Mouse (Mus musculus): Measurements from ENCODE around the gene Cuedc1. TPM values are rescaled to one million over a fixed set of nuclear protein-coding genes. Genes with fewer than 3 reads are reported as not detected.

Gene Cuedc1
- 10.7 and 11.4 TPM in 2 replicates for polyA plus RNA-seq (2015; fragmentation: Nextera tagmentation; extraction: Ambion mirVana)

DNA sequence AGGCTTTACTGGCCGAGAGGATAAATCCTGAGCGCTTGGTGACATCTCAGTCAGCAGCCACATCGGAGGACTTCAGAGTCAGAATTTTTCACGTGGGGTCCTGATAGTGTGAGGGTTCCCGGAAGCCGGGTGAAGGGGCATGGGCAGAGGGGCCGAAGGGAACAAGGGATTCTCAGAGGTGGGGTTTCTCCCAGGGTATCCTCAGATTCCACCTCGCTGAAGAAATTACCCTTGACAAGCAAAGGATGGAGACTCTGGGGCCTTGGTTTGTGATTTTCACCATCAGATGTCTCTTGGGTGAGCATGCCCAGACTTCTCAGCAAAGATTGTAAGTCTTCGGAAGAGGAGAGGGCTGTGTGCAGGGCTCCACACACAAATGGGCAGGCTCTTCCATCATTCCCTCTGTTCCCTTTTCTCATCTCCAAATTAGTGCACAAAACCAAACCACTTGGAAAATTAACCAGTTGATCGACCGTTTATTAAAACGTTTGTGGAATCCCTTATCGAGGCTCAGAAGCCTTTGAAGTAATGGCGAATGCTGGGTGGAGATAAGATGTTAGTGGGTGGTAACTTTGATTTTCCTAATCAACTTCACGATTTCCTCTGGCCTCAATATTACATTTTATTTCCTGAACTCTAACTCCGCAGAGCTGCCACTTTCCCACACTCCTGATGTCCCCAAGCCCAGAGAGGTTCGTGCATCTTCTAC is at the start of gene Cuedc1:
Gene Cuedc1 (plus strand): TSS at position 38 of the 709 bp plus-strand sequence.
- no peak for DNase-seq (ENCODE audit: low spot score)

DNA sequence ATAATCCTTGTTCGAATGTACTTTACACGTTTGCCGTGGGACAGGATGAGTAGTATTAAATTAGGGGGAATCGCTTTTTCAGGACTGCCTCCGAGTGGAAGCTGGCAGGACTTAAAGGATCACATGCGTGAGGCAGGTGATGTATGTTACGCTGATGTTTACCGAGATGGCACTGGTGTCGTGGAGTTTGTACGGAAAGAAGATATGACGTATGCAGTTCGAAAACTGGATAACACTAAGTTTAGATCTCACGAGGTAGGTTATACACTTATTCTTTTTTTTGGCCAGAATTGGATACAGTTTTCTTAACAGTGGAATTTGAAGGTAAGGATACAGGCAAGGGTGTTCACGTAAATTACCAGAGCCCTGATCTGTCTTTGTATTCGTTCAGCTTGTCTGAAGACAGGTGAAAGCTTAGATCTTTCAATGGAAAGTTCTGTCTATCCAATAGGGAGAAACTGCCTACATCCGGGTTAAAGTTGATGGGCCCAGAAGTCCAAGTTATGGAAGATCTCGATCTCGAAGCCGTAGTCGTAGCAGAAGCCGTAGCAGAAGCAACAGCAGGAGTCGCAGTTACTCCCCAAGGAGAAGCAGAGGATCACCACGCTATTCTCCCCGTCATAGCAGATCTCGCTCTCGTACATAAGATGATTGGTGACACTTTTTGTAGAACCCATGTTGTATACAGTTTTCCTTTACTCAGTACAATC is 48.7 kb upstream of the Cuedc1 start:
- DNase-seq (ENCODE audit: low spot score), result peak; percentile 43

DNA sequence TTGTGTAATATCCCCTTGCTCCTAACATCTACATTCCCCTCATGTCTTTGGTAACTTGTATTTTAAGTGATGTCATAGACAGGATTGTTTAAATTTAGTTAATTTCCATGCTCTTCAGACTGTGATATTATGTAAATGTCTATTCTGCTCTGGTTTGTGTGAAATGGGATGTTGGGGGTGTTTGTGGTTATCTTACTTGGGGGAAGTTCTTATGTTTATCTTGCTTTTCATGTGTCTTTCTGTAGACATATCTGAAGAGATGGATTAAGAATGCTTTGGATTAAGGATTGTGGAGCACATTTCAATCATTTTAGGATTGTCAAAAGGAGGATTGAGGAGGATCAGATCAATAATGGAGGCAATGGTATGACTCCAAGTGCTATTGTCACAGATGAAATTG is 48.1 kb upstream of the Cuedc1 start:
- DNase-seq (ENCODE audit: low spot score), result no peak

DNA sequence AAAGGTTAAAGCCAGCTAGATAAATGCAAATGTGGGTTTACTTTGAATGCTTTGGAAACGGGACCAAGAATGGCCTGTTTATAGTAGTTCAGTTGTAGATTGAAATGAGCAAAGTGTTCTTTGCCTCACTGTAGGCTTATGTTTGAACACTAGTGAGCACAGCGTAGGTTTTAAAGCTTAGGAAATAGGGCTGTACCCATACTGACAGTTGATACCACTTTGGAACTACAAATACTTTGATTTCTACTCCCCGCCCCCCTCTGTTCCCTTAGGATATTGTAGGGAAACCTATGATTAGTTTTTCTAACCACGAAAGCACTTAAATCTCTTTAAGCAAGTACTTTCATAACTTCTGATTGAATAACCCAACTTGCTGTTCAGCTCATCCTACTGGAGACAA is 45.2 kb upstream of the Cuedc1 start:
- no peak for DNase-seq (ENCODE audit: low spot score)

DNA sequence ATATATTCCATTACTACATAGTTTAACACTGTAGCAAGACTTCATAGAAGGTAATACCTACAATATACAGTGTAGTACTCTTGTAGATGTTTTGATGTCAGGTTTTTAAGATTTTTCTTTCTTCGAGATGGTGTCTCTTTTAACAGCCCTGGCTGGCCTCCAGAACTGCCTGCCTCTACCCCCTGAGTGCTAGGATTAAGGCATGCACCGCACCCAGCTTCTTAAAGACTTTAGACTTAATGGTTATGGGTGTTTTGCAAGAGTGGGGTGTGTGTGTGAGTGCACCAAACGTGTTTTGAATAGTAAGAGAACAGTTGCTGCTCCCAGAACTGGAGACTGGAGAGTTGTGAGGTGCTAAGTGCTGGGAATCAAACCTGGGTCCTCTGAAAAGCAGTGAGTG is 44.0 kb upstream of the Cuedc1 start:
- no peak for DNase-seq (ENCODE audit: low spot score)

DNA sequence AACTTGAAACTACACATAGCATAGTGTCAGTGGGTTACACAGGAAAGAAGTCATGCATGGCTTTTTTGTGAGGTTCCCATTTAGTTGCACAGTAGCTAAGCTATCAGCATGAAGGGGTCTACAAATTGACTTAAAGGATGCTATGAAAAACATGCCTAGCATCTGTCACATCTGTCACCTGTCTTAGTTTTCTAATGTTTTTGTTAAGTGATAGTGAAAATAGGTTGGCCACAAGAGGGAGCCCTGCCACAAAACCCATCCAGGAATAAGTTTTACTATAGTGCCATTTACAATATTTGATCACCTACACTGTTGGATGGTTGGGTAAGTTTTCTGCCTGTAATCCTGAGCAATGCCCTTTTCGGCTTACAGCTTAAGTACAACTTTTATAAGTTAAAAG is 43.3 kb upstream of the Cuedc1 start:
- DNase-seq (ENCODE audit: low spot score), result peak; percentile 79

DNA sequence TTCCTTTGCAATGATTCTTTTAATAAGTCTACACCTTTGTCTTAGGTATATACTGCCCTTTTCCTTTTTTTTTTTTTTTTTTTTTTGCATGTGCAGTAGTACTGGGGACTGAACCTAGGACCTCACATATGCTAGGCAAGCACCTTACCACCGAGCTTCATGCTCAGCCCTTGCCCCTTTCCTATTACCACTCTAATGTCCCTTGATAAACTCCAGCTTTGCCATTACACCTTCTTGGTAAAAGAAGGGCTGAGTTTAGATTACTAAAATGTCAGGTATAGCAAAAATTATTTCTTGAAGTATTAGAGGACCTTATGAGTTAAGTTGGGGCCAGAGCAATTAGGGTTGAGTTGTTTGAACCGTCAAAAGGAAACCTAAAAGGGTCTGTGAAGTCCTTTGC is 42.1 kb upstream of the Cuedc1 start:
- DNase-seq (ENCODE audit: low spot score), result no peak

DNA sequence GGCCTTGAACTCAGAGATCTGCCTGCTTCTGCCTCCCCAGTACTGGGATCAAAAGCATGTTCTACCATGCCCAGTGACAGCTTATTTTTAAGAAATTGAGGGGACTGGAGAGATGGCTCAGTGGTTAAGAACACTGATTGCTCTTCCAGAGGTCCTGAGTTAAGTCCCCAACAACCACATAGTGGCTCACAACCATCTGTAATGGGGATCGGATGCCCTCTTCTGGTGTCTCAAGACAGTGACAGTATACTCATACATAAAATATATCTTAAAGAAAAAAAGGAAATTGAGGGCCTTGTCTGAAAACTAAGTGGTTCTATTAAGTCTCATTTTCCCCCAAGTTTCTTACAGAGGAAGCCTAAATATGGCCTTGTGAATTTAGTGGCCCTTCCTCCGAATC is 40.1 kb upstream of the Cuedc1 start:
- DNase-seq (ENCODE audit: low spot score), result no peak

DNA sequence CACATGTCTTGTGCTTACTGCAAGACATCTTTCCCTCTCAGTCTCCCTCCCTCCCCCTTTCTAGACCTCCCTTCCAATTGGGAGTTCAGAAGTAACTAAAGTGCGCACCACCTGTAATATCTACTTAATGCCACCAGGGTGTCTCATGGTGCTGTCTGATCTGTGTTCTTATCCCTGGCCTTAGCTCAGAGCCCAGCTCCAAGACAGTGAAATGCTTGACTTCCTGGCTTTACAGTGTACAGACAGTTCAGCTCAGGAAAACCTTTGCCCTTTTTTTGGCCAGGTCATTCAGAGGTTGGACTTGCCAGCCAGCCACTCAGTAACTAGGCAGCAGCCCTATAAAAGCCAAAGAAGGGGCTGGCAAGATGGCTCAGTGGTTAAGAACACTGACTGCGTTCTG is 38.7 kb upstream of the Cuedc1 start:
- peak; percentile 67 for DNase-seq (ENCODE audit: low spot score)

DNA sequence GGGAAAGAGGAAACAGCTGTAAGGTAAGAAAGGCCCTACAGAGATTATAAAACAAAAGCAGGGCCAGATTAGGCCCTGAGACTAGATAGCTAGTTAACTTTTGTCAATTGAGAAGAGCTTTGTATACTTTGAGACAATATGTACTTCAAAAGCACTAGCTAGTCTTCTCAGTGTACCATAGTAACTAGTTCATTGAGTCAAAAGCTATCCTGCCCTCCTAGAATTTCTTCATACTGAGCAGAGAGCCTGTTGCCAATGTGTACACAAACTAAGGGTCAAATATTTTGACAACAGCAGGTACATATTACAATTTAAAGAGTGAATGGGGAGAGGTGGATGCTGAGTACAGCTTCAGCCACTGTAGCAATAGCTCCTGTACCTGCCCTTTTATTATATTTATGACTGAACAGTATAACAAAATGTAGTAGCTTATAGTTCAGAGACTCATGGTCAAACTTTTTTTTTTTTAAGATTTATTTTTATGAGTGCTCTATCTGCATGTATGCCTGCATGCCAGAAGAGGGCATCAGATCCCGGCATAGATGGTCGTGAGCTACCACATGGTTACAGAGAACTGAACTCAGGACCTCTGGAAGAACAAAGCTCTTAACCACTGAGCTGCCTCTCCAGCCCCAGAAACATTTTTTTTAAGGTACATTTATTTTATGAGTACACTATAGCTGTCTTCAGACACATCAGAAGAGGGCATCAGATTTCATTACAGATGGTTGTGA is 35.8 kb upstream of the Cuedc1 start:
- DNase-seq (ENCODE audit: low spot score), result peak; percentile 30

DNA sequence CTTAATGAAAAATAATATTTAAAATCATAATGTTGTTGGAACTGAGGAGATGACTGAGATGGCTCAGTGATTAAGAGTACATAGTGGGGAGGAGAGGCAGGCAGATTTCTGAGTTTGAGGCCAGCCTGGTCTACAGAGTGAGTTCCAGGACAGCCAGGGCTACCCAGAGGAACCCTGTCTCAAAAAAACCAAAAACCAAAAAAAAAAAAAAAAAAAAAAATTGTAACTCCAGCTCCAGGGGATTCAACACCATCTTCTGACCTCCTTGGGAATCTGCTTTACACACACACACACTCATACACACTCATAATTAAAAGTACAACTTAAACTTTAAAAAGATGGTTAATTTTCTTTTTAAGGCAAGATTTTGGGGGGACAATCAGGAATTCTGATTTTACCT is 32.1 kb upstream of the Cuedc1 start:
- DNase-seq (ENCODE audit: low spot score), result no peak

DNA sequence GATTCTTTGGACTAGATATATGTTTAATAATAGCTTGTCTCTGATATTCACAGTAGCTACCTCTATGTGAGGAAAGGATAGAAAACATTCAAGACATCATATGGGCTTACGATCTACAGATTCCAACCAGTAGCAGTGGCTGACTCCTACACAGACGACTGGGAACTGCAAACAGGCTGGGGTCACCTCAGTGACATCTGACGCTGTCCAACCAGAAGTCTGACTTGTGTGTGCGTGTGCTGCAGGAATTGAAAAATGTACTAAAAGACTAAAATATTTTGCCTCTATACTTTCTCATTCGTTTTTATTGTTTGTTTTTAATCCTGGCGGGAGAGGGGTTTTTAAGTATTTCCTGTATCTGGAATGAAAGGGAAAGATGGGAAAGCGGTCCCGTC is 30.7 kb upstream of the Cuedc1 start:
- peak; percentile 19 for DNase-seq (ENCODE audit: low spot score)

DNA sequence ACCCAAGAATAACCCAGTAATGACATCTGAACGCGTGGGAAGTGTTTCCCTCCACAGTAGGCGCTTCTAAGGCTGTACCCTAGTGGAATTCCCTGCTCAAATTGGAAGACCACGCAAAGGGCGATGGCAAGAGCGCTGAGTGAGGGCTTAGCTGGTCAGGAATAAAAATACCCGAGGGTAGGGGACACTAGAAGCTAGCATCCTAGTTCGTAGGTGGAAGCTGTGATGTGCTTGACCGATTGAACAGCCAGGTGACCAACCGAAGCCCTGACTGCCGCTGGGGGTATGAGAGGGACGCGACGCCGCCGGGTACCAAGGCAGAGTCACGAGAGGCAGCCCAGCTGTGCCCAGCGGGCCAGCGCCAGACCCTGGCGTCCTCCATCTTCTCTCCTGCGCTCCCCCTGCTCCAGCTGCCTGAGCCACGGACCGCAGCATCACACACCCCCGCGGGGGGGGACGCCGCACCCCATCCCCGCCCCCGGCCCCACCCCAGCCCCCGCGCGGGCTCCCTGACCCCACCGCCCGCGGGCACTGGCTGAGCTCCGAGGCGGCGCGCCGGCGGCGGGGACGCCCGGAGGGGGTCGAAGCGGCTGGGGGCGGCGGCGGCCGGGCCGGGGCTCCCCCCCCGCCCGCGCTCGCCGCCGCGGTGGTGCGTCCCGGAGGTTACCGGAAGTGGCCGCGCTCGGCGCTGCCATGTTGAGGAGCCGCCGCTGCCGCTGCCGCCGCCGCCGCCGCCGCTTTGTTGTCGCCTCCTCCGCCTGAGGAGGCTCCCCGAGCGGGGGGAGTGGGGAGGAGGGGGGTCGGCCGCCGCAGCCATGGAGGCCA is 30.1 kb upstream of the Cuedc1 start, which contains the start of gene Vezf1:
Gene Vezf1 (plus strand): TSS at position 694 of the 825 bp plus-strand sequence.
- DNase-seq (ENCODE audit: low spot score), result peak; percentile 84

DNA sequence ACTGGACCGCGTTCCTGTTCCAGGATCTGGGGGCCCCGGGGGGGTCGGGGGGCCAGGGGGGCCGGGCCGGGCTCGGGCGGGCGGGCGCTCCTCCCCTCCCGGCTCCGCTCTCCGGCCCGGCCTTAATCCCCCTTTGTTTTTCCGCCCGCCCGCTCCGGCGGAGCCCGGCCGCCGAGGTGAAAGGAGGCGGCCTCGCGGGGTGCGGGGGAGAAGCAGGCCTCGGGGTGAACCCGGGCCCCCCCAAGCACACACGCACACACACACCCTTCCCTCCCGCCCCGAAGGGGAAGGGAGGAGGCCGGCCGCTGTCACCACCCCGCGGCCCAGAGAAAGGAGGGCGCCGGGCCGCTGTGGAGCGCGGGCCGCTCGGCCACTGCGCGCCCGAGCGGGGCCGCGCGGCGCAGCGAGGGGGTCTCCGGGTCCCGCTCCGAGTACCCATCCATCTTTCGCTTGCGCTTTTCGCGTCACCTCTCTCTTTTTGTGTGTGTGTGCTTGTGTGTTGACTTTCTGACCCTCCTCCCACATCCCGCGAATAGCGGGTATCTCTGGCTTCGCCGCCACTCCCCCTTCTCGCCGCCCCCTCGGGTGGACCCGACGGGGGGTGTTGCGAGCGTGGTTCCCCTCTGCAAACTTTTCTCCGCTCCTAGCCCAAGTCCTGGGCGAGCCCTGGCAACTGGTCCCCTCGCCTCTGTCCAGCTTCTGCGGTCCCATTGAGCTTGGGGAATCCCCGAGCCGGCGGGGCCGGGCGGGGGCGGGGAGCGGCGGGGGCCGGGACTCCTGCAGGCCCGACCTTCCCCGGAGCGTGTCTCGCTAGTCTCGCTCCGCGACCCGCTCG is 29.2 kb upstream of the Cuedc1 start:
- DNase-seq (ENCODE audit: low spot score), result peak; percentile 47

DNA sequence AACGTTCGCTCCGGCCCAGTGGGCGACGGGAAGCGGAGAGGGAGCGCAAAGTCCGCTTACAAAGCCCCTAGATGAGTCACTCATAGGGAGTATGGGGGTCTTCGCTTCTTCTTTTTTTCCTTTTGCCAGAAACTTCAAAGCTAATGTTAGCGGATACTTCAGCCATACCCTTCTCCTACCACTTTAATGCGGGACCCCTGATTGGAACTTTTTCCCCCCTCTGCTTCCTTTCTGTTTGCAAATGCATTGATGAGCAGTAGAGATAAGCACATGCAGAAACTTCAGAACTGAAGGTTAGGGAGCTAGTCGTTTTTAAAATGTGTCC is 28.6 kb upstream of the Cuedc1 start:
- DNase-seq (ENCODE audit: low spot score), result no peak

DNA sequence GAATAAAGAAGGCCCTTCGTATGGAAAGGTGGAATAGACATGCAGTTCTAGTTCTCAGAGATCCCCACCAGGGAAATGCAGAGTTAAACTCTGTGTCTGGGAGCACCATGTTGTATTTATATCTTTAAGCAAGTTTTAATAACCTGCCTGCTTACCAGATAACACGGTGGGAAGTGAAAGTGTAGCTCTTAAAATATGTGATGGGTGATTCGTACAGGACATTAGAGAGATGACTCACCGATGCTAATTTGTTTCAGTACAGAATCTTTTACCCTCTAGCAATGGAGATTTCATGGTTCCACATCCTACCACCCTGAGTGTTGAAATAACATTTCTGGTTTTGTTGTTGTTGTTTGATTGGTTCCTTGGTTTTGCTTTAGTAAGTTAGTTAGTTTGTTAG is 27.5 kb upstream of the Cuedc1 start:
- DNase-seq (ENCODE audit: low spot score), result no peak

DNA sequence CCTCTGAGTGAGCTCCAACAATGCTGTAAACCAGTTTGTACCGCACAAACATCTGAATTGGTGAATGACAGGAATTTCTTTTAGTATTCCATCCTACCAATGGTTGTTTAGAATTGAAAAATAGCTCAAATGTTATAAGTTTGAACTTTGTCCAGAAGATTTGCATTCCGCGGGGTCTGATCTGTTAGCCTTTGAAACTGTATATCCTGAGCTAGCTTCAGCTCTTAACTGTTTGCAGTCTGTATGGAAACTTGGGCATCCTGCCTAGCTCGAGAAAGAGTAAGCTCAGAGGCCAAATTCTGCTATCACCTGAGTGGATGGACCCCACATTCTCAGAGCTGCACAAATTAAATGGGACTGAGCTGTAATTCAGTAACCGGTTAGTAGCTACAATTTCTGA is 26.7 kb upstream of the Cuedc1 start:
- DNase-seq (ENCODE audit: low spot score), result no peak

DNA sequence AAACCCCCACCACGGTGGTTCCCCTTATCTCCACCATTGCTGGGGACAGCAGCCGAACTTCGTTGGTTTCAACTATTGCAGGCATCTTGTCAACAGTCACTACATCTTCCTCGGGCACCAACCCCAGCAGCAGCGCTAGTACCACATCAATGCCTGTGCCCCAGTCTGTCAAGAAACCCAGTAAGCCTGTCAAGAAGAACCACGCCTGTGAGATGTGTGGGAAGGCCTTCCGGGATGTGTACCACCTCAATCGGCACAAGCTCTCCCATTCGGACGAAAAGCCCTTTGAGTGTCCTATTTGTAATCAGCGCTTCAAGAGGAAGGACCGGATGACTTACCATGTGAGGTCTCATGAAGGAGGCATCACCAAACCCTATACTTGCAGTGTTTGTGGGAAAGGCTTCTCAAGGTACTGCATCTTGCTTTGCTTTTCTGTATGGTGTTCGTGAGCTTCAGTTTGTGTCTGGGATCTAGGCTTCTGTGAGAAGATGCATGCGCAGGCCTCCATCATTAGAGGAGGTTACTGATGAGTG is 24.4 kb upstream of the Cuedc1 start:
- DNase-seq (ENCODE audit: low spot score), result no peak

DNA sequence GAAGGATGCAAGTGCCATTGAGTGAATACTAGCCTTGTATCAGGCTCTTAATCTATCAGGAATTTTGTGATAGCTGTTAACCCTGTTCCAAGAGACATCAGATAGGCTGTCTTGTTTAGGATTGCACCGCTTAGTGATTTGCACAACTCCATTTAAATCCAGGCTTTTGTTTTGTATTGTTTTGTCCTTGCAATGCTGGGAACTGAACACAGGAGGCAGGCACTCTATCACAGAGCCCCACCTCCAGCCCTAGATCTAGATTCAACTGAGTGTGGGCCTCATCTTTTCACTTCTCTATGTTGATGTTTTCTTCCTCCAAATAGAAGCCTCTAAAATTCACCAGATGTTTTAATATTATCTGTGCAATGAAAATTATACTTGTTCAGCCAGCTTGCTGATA is 22.2 kb upstream of the Cuedc1 start:
- DNase-seq (ENCODE audit: low spot score), result no peak

DNA sequence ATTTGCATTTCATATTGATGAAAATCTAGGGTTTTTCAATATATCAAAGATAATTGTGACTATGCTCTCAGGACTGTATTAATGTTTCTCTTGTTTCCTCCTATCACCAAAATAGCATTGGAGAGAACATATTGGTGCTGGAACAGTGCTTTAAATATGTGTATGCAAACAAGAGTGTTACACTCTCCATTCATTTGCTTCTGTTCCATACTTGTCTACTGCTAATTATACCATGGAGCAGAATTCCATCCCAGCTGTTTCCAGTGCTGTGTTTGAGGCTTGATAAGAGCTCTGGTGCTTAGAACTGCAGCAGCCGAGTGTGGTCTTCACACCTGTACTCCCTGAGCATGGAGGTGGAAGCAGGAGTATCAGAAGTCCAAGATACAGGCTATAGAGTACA is 21.5 kb upstream of the Cuedc1 start:
- no peak for DNase-seq (ENCODE audit: low spot score)
